Mouse (Mus musculus) lung, embryonic 15.5 days (tissue): ENCODE data around the gene Tmem104. TPM values are rescaled to one million over a fixed set of nuclear protein-coding genes. Genes with fewer than 3 reads are reported as not detected.

Experiments used
- ATAC-seq: fragments of 200-750 bp; cut with Nextera tagmentation; 2 replicates; pipeline ENCODE4 v1.8.0; 2017; ENCODE audit warnings: moderate number of reproducible peaks, borderline replicate concordance; ENCODE audit not compliant: low FRiP score, low TSS enrichment; ENCODE audit errors: extremely low read depth
- H3K27ac ChIP-seq: fragments of 300-500 bp; sonication (generic); 2 replicates; pipeline ENCODE4 v1.5.1; 2015; ENCODE audit warnings: moderate library complexity, mild to moderate bottlenecking, inconsistent platforms
- H3K27me3 ChIP-seq: fragments of 300-500 bp; sonication (generic); 2 replicates; pipeline ENCODE4 v1.6.1; 2015; ENCODE audit warnings: inconsistent platforms
- H3K36me3 ChIP-seq: fragments of 300-500 bp; sonication (generic); 2 replicates; pipeline ENCODE4 v1.6.1; 2015; ENCODE audit warnings: inconsistent platforms
- H3K4me1 ChIP-seq: fragments of 300-500 bp; sonication (generic); 2 replicates; pipeline ENCODE4 v1.6.1; 2015; ENCODE audit warnings: inconsistent platforms
- H3K4me2 ChIP-seq: fragments of 300-500 bp; sonication (generic); 2 replicates; pipeline ENCODE4 v1.6.1; 2015; ENCODE audit warnings: inconsistent platforms, mild to moderate bottlenecking, moderate library complexity
- H3K4me3 ChIP-seq: fragments of 300-500 bp; sonication (generic); 2 replicates; pipeline ENCODE4 v1.5.1; 2015; ENCODE audit warnings: mild to moderate bottlenecking, inconsistent platforms
- H3K9ac ChIP-seq: fragments of 300-500 bp; sonication (generic); 2 replicates; pipeline ENCODE4 v1.6.1; 2015; ENCODE audit warnings: inconsistent platforms
- H3K9me3 ChIP-seq: fragments of 300-500 bp; sonication (generic); 2 replicates; pipeline ENCODE4 v1.6.1; 2016; ENCODE audit warnings: inconsistent platforms
- WGBS: fragments of 180-500 bp; shearing (Covaris S2); methylation state at CpG from one replicate; pipeline ENCODE4 v1.1.7; 2015; 5-methylcytosine and 5-hydroxymethylcytosine counted together
- polyA plus RNA-seq: library from polyadenylated mRNA; unstranded; fragments of >200 nt; fragmentation: Nextera tagmentation; extraction: Ambion mirVana; gene quantifications from 2 replicates; pipeline ENCODE4 v1.2.1, GENCODE M21; 2015

The Tmem104 gene
- polyA plus RNA-seq, 1 experiment from 2014 or later = 10.5 TPM

DNA sequence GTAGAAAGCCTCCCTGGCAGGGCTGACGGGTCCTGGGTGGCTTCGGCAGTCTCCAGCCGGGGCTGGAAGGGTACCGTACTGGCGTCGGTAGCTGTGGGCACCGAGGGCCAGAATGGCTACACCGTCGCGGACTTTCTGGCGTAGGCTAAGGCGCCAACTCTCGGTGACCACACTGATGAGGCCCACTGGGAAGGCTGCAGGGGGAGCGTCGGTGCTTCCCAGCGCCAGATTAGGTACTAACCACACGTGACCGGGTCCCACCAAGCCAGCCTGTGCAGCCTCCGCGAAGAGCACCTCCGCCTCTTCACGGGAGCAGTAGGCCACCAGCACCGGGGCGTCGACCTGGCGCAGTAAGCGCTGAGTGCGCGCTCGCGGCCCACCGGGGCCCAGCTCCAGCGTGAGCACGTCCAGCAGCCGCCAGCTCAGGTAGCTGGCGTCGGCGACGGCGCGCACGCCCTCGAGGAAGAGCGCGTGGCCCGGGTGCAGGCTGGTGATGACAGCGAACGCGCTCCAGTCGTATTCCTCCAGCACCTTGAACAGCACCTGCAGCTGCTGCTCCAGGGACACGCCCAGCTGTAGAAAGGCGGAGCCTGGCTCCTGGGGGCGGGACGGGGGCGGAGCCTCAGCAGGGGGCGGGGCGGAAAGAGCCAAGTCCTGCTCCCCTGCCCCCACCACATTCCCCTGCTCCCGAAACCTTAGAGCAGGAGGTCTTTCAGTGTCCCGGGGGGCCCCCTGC lies 70.7 kb downstream of the Tmem104 start:
- Histone ChIP-seq H3K36me3 (no peaks in the 10 kb centered on the region), H3K9ac (no peak overlapping the region), H3K4me1 (peaks cover 17% of the 10 kb centered on the region), H3K9me3 (no peaks in the 10 kb centered on the region), H3K4me3 (no peak overlapping the region), H3K27ac (no peak overlapping the region), H3K4me2 (peak overlapping the region; percentile 33), H3K27me3 (peaks cover 98% of the 10 kb centered on the region)
- no peak for ATAC-seq
- WGBS = 16% methylated on average over 59 of the region's 59 CpGs

DNA sequence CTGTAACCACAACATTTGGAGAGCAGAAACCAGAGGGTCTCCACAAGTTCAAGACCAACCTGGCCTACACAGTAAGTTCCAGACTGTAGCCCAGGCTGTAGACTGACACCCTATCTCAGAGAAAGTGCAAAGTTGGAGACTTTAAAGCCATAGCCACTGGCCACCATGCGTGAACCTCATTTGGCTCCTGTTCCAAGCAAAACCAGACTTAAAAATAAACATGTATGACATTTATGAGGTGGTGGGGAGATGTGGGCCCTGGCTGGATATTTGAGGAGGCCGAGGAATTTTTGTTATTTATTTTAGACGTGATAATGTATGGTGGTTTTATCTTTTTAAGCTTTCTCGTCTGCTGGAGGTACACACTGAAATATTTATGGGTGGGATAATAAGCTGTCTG lies 71.8 kb downstream of the Tmem104 start:
- no peak; the same call in 1 of the 2 replicates for ATAC-seq
- no peaks in the 10 kb centered on the region for H3K36me3 ChIP-seq
- H3K4me2 ChIP-seq = no peak overlapping the region
- no peak overlapping the region for H3K27ac ChIP-seq
- H3K4me1 ChIP-seq = peaks cover 17% of the 10 kb centered on the region
- peaks cover 99% of the 10 kb centered on the region for H3K27me3 ChIP-seq
- H3K9ac ChIP-seq = no peak overlapping the region
- WGBS = 19% methylated on average over 4 of the region's 4 CpGs
- no peaks in the 10 kb centered on the region for H3K9me3 ChIP-seq
- no peak overlapping the region for H3K4me3 ChIP-seq

DNA sequence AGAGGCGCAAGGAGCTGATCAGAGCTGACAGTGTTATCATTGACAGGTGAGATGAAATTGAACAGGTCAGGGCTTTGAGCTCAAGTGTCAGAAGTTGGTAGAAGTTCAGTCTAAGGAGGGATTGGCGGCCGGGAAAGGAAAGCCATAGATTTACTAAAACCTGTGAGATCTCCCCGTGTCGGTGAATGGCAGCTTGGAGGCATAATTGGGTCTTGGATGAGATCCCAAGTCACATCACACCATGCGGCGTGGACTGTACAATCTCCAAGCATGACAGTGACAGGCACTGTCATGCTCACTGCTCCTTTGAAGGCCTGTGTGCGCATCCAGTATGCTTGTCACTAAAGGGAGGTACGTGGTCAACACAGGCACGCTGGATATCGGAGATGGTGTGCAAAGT lies 75.7 kb downstream of the Tmem104 start:
- Histone ChIP-seq H3K36me3 (no peaks in the 10 kb centered on the region), H3K4me2 (no peak overlapping the region)
- WGBS = 69% methylated on average over 11 of the region's 11 CpGs

DNA sequence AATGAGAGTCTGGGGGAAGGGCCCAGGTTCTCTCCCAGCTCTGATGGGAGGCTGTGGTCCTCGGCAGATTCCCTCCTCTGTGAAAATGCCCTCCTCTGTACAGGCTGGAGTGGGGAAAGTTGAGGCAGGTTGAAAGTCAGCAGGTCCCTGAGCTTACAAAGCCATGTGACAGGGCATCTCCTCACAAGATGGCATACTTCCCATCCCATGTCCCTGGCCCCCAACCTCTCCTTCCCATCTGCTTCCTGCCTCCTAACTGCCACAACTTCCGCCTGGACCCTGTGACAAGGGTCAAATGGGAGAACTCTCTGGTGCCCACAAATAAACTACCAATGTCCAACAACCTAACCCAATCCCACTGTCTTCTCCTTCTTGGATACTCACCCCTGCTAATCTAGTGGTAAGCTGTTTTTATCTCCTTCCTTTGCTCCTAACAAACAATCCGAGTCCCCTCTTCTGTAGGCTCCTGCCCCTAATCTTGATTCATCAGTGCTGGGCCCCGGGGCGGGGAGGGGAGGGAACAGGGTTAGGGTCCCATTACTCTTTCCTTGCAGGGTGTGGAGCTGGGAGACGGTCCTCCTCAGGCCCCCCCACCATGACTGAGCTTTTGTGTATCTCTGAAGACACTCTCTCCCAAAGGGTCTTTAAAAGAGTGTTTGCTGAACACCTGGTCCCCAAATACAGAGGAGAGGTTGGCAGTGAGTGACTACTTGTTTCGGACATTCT lies 77.0 kb downstream of the Tmem104 start:
- no peak overlapping the region for H3K4me3 ChIP-seq
- peaks cover 6% of the 10 kb centered on the region; the same call in 1 of the 2 replicates for H3K36me3 ChIP-seq
- ATAC-seq = no peak
- H3K27ac ChIP-seq = no peak overlapping the region
- no peak overlapping the region for H3K4me2 ChIP-seq
- H3K27me3 ChIP-seq = peaks cover 100% of the 10 kb centered on the region
- H3K4me1 ChIP-seq = peaks cover 33% of the 10 kb centered on the region
- WGBS = 53% methylated on average over 7 of the region's 7 CpGs
- no peak overlapping the region for H3K9ac ChIP-seq
- no peaks in the 10 kb centered on the region for H3K9me3 ChIP-seq

More for the DNA sequence above, 75.7 kb downstream of the Tmem104 start:
- no peak overlapping the region for H3K9ac ChIP-seq
- H3K9me3 ChIP-seq = no peaks in the 10 kb centered on the region
- H3K27ac ChIP-seq = no peak overlapping the region
- no peak overlapping the region for H3K4me3 ChIP-seq
- ATAC-seq = no peak
- H3K4me1 ChIP-seq = peaks cover 39% of the 10 kb centered on the region
- H3K27me3 ChIP-seq = peaks cover 100% of the 10 kb centered on the region

DNA sequence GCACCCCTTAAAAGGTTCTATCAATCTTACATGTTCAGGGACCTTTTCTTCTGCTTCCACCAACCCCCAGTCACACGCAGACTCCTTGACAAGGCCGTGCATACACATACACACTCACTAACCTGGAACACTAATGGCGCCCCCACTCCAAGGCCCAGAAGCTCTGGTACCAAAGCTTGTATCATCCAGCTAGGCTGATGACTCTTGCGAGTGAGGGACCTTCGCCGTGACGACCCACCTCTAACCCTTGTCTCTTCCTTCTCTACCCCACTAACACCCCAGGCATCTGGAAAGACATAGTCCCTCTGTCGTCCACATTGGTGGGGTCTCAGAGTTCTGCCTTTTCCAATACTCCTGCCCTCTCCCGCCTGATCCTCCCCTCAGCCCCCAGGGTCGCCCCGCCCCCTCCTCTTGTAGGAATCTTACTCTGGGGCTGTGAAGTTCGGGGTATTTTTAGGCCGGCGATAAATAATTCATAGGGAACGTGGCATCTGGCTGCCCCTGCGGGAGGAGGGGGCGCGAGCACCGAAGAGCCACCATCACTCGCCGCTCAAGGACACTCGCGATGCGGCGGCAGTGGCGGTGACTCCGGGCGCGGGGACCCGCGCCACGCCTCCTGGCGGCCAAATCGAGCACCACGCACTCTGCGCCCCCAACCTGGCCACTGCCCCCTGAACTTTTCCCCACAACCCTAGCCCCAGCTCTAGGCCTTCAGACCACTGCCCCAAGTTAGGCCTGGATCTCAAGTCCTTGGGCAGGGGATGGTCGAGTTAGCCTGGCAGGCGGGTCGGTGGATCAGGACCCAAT lies 77.8 kb downstream of the Tmem104 start:
- Histone ChIP-seq H3K4me1 (peaks cover 26% of the 10 kb centered on the region), H3K9ac (no peak overlapping the region), H3K9me3 (no peaks in the 10 kb centered on the region), H3K4me2 (peak overlapping the region; percentile 31; the same call in 1 of the 2 replicates), H3K4me3 (no peak overlapping the region), H3K36me3 (peaks cover 6% of the 10 kb centered on the region; the same call in 1 of the 2 replicates), H3K27ac (no peak overlapping the region), H3K27me3 (peaks cover 94% of the 10 kb centered on the region)
- 7% methylated on average over 39 of the region's 39 CpGs for WGBS
- no peak for ATAC-seq

DNA sequence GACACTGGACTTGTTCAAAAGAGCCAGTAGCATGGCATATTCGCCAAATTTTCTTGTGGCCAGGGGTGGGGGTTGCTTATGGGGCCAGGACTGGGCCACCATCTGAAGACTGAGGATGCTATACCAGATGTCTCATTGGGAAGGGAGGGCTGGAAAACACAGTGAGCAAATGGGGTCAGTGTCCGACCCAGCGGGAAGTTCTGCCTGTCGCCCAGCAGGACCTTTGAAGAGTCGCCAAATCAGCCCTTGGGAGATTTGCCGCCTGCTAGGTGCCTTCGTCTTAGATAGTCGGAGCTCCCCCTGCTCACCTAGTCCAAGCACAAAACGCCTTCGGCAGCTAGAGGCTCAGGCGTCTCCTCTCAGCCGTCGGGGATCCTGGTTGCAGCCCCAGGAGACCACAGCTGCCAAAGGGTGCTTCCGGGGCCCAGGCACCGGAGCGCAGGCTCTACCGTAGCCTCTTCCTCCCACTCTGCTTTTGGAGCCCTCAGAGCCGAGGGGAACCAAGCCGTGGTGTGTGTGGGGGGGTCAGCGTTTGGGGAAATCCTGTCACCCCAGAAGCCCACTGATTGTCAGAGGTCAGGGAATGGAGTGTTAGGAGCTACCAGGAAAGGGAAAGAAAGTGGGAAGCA lies 78.6 kb downstream of the Tmem104 start:
- Histone ChIP-seq H3K9me3 (no peaks in the 10 kb centered on the region), H3K4me3 (no peak overlapping the region), H3K27me3 (peaks cover 86% of the 10 kb centered on the region), H3K27ac (no peak overlapping the region), H3K9ac (no peak overlapping the region), H3K4me2 (no peak overlapping the region), H3K36me3 (peaks cover 6% of the 10 kb centered on the region; the same call in 1 of the 2 replicates), H3K4me1 (peaks cover 24% of the 10 kb centered on the region)
- ATAC-seq = no peak
- 2% methylated on average over 20 of the region's 20 CpGs for WGBS

DNA sequence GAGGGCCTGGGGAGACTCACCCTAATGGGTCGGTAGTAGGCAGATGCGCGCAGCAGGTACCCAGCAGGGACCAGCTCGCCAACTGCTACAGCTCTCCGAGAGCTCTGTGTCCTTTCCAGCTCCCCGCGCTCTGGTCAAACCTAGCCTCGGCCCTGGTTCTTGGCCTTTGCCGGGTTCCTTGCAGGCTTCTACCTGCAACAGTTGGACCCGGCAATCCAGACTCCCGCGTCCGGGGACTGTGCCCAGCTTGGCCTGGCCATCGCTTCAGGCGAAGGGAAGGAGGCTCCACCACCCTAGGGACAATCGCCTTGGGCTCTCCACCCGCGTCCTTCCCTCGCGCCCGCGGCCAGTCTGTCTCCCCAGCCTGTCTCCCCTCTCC lies 79.1 kb downstream of the Tmem104 start:
- 1% methylated on average over 22 of the region's 22 CpGs for WGBS
- peak overlapping the region; percentile 56 for H3K4me2 ChIP-seq
- H3K9ac ChIP-seq = no peak overlapping the region
- peaks cover 6% of the 10 kb centered on the region; the same call in 1 of the 2 replicates for H3K36me3 ChIP-seq
- no peak overlapping the region for H3K27ac ChIP-seq
- peaks cover 81% of the 10 kb centered on the region for H3K27me3 ChIP-seq
- peaks cover 24% of the 10 kb centered on the region for H3K4me1 ChIP-seq
- ATAC-seq = no peak
- H3K4me3 ChIP-seq = peak overlapping the region; percentile 29
- no peaks in the 10 kb centered on the region for H3K9me3 ChIP-seq

DNA sequence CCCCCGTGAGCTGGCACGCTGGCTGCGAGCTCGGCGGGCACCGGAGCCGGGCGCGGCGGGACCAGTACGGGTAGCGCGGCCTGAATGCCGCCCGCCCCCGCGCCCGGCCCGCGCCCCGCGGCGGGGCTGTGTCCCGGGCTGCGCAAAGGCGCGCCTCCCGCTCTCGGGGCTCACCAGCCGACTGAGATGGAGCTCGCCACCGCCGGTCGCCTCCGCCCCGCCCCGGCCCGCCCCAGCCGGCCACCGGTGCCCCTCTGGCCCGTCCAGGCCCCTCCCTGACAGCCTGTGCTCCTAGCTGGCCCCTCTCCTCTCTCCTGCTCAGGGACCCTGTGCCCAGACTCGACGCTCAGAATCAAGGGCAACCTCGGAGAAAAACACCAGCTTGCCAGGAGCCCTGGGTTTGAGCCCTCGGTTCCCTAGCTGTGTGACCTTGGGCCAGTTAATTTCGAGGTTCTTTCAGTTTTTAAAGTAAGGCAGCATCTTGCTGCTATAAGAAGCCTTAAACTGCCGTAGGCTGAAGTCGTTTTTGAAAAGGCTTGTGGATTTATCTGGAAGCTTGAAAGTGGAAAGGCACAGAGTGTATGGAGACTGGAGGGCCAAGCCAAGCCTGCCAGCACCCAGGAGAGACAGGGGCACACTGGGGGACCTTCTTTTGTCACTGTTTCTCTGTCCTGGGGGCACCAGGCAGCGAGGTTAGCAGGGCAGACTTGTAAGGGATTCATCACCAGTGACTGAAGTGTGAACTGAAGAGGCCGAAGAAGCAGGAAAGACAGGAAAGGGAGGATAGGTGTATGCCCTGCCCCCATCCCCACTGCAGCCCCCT lies 80.0 kb downstream of the Tmem104 start, which contains the start of gene Grin2c:
Grin2c (minus strand) TSS at position 183 of the 823 bp plus-strand sequence.
- Histone ChIP-seq H3K9ac (no peak within 1 kb of the TSS), H3K4me2 (peak within 1 kb of the TSS; percentile 56), H3K9me3 (no peaks in the 10 kb centered on the region), H3K36me3 (peaks cover 6% of the 10 kb centered on the region; the same call in 1 of the 2 replicates), H3K4me3 (peak within 1 kb of the TSS; percentile 29), H3K27ac (no peak within 1 kb of the TSS), H3K4me1 (peaks cover 24% of the 10 kb centered on the region), H3K27me3 (peaks cover 76% of the 10 kb centered on the region)
- no peak for ATAC-seq
- WGBS = 6% methylated on average over 49 of the region's 50 CpGs

DNA sequence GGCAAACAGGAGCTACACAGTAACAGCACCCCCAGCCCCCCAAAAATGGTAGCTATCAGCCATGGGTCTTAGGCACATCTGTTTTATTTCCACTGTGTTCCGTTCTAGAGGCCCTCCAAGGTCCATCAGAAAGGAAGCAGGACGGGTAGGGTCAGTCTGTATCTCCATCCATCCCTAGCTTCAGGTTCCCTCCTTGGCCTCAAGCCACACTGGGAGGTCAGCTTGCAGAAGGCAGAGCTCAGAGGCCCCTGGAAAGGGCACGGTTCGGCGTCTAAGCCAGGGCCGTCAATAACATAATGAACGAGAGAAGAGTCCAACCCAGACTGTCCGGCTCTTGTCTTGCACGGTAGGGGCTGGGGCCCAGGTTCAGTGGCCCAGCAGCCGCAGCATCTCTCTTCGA lies 80.7 kb downstream of the Tmem104 start:
- Histone ChIP-seq H3K9me3 (no peaks in the 10 kb centered on the region), H3K27ac (no peak overlapping the region)
- 67% methylated on average over 11 of the region's 11 CpGs for WGBS

DNA sequence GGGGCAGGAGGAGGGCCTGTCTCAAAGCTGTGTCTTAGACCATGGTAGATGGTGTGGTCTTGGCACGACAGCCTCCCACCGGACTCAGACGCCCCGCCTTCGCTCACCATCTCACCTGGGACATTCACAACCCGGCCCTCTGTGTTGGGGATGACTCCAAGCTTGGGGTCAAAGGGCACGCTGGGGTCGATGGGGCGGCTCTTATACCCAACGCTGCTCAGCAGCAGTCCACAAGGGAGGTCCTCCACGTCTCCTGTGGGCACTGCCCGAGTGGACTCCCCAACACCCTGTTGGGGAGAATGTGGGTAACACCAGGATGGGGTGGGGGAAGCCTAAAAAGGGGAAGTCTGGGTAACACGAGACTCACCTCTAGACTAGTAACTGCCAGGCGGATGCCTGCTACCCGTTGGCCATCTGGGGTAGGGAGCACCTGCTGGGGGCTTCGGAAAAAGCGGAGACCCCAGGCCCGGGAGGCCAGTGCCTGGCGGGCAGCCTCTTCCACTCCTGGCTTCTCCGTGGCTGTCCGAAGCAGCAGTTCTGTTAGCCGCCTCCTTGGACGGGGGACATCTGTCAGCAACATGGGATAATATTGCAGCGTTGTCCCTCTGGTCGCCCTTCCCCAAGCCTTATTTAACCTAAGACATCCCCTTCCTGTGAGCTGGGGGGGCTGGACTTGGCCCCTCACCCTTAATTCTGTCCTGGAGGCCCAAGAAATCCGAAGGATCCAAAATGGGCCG lies 82.2 kb downstream of the Tmem104 start:
- peaks cover 6% of the 10 kb centered on the region; the same call in 1 of the 2 replicates for H3K36me3 ChIP-seq
- no peaks in the 10 kb centered on the region for H3K9me3 ChIP-seq
- H3K27me3 ChIP-seq = peaks cover 54% of the 10 kb centered on the region
- H3K4me3 ChIP-seq = no peak overlapping the region
- H3K27ac ChIP-seq = no peak overlapping the region
- H3K4me2 ChIP-seq = no peak overlapping the region
- no peak overlapping the region for H3K9ac ChIP-seq
- H3K4me1 ChIP-seq = peaks cover 24% of the 10 kb centered on the region
- no peak for ATAC-seq
- 83% methylated on average over 26 of the region's 27 CpGs for WGBS

More for the DNA sequence above, 80.7 kb downstream of the Tmem104 start:
- H3K9ac ChIP-seq = no peak overlapping the region
- H3K4me2 ChIP-seq = no peak overlapping the region
- peaks cover 6% of the 10 kb centered on the region; the same call in 1 of the 2 replicates for H3K36me3 ChIP-seq
- no peak overlapping the region for H3K4me3 ChIP-seq
- H3K4me1 ChIP-seq = peaks cover 24% of the 10 kb centered on the region
- H3K27me3 ChIP-seq = peaks cover 69% of the 10 kb centered on the region
- ATAC-seq = no peak
